Mouse (Mus musculus) forebrain, embryonic 14.5 days (tissue): ENCODE data around the gene Slit1. TPM values are rescaled to one million over a fixed set of nuclear protein-coding genes. Genes with fewer than 3 reads are reported as not detected.
A peak's percentile ranks its signal among the peaks of the same experiment; 100 is the strongest.

Experiments
- ATAC-seq: fragments of 200-750 bp; cut with Nextera tagmentation; 2 replicates; pipeline ENCODE4 v1.8.0; 2017; ENCODE audit warnings: mild to moderate bottlenecking, moderate library complexity
- DNase-seq: peaks from one replicate; pipeline ENCODE4 v3.0.0-alpha.2; 2015; ENCODE audit warnings: low spot score
- H3K27ac ChIP-seq: fragments of 300-500 bp; sonication (generic); 2 replicates; pipeline ENCODE4 v1.5.1; 2014; ENCODE audit warnings: low read depth, mild to moderate bottlenecking, control low read depth, low read length, moderate library complexity
- H3K27me3 ChIP-seq: fragments of 300-500 bp; sonication (generic); replicated peaks from 2 replicates; pipeline ENCODE4 v1.6.1; 2014; ENCODE audit warnings: low read length, control low read depth, mixed read lengths; ENCODE audit not compliant: control insufficient read depth, insufficient read depth
- H3K36me3 ChIP-seq: fragments of 300-500 bp; sonication (generic); 2 replicates; pipeline ENCODE4 v1.6.1; 2014; ENCODE audit warnings: low read length, control low read depth; ENCODE audit not compliant: control insufficient read depth, insufficient read depth
- H3K4me1 ChIP-seq: fragments of 300-500 bp; sonication (generic); 2 replicates; pipeline ENCODE4 v1.6.1; 2014; ENCODE audit warnings: antibody characterized with exemption, low read length, control low read depth; ENCODE audit not compliant: control insufficient read depth, insufficient read depth
- H3K4me2 ChIP-seq: fragments of 300-500 bp; sonication (generic); 2 replicates; pipeline ENCODE4 v1.6.1; 2014; ENCODE audit warnings: mild to moderate bottlenecking, control low read depth, low read length
- H3K4me3 ChIP-seq: fragments of 300-500 bp; sonication (generic); 2 replicates; pipeline ENCODE4 v1.5.1; 2014; ENCODE audit warnings: low read depth, low read length, control low read depth
- H3K9ac ChIP-seq: fragments of 300-500 bp; sonication (generic); 2 replicates; pipeline ENCODE4 v1.6.1; 2014; ENCODE audit warnings: mild to moderate bottlenecking, low read length, control low read depth, moderate library complexity
- H3K9me3 ChIP-seq: fragments of 300-500 bp; sonication (generic); replicated peaks from 2 replicates; pipeline ENCODE4 v1.6.1; 2016; ENCODE audit warnings: low read length, control low read depth, mixed read lengths; ENCODE audit not compliant: control insufficient read depth
- WGBS: fragments of 180-500 bp; shearing (Covaris S2); extraction: QIAGEN DNeasy Blood & Tissue Kit; methylation state at CpG from one replicate; pipeline ENCODE4 v1.1.7; 2014; 5-methylcytosine and 5-hydroxymethylcytosine counted together
- polyA plus RNA-seq: library from polyadenylated mRNA; unstranded; fragments of >200 nt; fragmentation: Nextera tagmentation; extraction: Ambion mirVana; gene quantifications from 2 replicates; pipeline ENCODE4 v1.2.1, GENCODE M21; 2014

The Slit1 gene
- polyA plus RNA-seq, 1 experiment from 2014 or later, result 13.5 TPM

DNA sequence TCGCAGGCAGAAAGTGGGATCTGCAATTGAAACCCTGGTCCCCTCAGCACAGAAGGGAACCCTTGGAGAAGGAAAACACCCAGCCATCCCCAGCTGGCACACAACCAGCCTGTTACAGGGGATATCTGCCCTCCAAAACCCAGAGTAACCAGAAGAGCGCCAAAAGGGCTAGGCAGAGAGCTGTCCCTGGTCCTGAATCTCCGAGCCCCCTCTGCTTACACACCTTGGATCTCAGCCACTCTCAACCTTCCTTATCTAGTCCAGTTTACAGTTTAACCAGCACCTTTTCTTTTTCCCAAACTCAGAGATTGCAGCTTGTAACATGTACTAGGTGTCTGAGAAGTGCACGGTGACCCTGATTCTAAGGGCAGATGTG, 82.5 kb downstream of the Slit1 start:
- H3K27me3 ChIP-seq, result peaks cover 13% of the 10 kb centered on the region
- no peaks in the 10 kb centered on the region for H3K36me3 ChIP-seq
- H3K9ac ChIP-seq, result 0 out of 2 replicates have a peak overlapping the region, but pooled peaks have one; percentile 7
- ATAC-seq, result no peak
- H3K9me3 ChIP-seq, result no peaks in the 10 kb centered on the region
- DNase-seq, result peak; percentile 61
- no peak overlapping the region for H3K4me2 ChIP-seq
- no peak overlapping the region for H3K4me3 ChIP-seq
- H3K27ac ChIP-seq, result no peak overlapping the region
- 27% methylated on average over 4 of the region's 4 CpGs for WGBS
- H3K4me1 ChIP-seq, result peaks cover 40% of the 10 kb centered on the region

DNA sequence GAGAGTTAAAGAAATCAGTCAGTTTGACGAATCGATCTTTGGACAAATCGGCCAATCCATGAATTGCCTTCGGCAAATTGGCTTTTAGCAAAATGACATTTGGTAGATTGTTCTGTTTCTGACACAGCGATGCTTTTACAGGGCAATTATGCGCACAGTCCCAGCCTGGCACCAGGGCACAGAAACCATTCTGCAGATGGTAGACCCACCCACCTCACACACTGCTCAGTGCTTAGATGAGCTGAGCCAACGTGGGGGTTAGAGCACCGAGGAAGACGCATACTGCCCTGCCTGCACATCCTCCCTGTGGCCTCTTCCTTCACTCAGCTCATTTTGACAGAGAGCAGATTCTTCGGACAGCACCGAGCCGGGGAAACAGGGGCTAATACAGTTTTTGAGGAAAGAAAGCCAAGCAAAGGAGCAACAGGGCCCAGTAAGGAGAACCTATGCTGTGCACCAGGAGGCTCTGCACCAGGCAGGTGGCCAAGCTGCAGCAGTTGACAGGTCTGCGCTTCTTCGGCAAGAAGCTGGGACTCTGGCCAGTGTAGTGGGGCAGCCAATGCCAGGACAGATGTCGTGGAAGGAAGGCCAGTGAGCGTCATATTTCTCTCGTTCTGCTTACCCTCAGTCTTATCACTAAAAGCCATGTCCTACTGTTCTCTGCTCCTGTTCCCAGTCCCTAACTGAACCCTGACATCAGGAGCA, 83.0 kb downstream of the Slit1 start:
- Histone ChIP-seq H3K4me2 (no peak overlapping the region), H3K9ac (0 out of 2 replicates have a peak overlapping the region, but pooled peaks have one; percentile 7)
- peak; percentile 40; the same call in 1 of the 2 replicates for ATAC-seq

DNA sequence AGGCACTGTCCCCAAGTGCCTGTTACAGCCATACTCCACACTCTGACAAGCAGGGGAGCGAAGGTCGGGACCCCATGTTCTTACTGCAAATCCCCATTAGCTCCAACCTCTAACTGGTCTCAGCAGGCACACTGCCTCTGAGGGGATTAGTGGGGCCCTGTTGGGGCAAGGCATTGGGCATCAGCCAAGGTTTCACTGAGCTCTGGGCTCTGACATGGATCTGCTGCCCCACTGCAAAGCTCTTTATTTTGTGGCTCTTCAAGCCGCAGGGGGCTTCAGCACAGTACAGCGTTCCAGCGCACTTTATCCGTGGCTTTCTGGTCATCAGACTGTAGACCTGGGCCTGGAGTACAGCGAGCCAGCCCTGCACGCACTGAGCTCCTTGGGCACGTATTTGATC, 86.0 kb downstream of the Slit1 start:
- Histone ChIP-seq H3K27me3 (peaks cover 6% of the 10 kb centered on the region; the same call in 1 of the 2 replicates), H3K27ac (no peak overlapping the region), H3K9me3 (no peaks in the 10 kb centered on the region), H3K4me2 (no peak overlapping the region), H3K4me3 (no peak overlapping the region), H3K4me1 (peaks cover 37% of the 10 kb centered on the region), H3K9ac (no peak overlapping the region), H3K36me3 (no peaks in the 10 kb centered on the region)
- DNase-seq (peak; percentile 59), ATAC-seq (0 out of 2 replicates have a peak, but pooled peaks have one; percentile 11)
- WGBS, result 7% methylated on average over 9 of the region's 9 CpGs

More for the DNA sequence above, 83.0 kb downstream of the Slit1 start:
- H3K27me3 ChIP-seq, result peaks cover 12% of the 10 kb centered on the region
- no peaks in the 10 kb centered on the region for H3K36me3 ChIP-seq
- no peak overlapping the region for H3K4me3 ChIP-seq
- peak; percentile 56 for DNase-seq
- no peaks in the 10 kb centered on the region for H3K9me3 ChIP-seq
- 57% methylated on average over 17 of the region's 17 CpGs for WGBS
- peaks cover 42% of the 10 kb centered on the region for H3K4me1 ChIP-seq
- peak overlapping the region; percentile 63; the same call in 1 of the 2 replicates for H3K27ac ChIP-seq

DNA sequence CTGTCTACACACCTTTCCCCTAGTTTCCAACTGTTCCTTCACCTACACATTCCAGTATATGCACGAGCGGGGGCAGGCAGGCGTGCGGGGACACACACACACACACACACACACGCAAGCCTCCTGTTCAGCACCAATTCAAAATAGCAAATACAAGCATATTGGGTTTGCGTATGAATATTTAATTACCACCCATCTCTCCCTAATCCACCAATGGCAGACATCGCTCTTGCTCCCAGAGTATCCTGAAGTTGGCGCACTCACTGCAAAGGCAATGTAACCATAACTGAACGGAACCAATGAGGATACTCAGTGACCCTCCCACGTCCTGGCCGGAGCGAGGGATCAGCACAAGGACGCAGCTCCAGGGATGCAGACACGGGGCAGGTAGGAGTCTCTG, 86.8 kb downstream of the Slit1 start:
- H3K4me3 ChIP-seq, result no peak overlapping the region
- no peak overlapping the region for H3K27ac ChIP-seq
- H3K9ac ChIP-seq, result no peak overlapping the region
- no peak overlapping the region for H3K4me2 ChIP-seq
- no peaks in the 10 kb centered on the region for H3K9me3 ChIP-seq
- no peaks in the 10 kb centered on the region for H3K36me3 ChIP-seq
- peaks cover 44% of the 10 kb centered on the region for H3K4me1 ChIP-seq
- DNase-seq (no peak), ATAC-seq (no peak)
- WGBS, result 71% methylated on average over 14 of the region's 14 CpGs
- 0 out of 2 replicates have a peak, but pooled peaks cover 4% of the 10 kb centered on the region for H3K27me3 ChIP-seq

DNA sequence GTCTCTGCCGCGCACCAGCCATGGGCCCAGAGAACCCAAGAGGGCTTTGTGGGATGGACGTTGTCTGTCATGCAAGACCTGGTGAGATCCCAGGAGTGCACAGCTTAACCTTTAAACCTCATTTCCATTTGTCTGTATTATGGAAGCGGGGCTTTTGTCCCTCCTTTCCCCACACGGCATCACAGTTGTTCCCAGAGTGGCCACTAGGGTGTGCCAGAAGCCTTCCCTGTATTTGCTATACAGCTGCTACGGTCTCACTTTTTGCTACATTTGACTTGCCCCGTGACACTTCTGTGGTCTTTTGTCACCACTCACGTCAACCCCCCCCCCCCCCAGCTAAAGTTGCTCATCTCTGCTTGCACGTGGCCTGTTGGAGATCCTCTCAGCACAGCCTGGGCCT, 87.5 kb downstream of the Slit1 start:
- Histone ChIP-seq H3K27me3 (0 out of 2 replicates have a peak, but pooled peaks cover 4% of the 10 kb centered on the region), H3K9me3 (no peaks in the 10 kb centered on the region), H3K9ac (no peak overlapping the region), H3K27ac (no peak overlapping the region), H3K4me3 (no peak overlapping the region), H3K36me3 (no peaks in the 10 kb centered on the region), H3K4me2 (no peak overlapping the region), H3K4me1 (peaks cover 38% of the 10 kb centered on the region)
- DNase-seq (peak; percentile 87), ATAC-seq (peak; percentile 43)
- 6% methylated on average over 9 of the region's 9 CpGs for WGBS

DNA sequence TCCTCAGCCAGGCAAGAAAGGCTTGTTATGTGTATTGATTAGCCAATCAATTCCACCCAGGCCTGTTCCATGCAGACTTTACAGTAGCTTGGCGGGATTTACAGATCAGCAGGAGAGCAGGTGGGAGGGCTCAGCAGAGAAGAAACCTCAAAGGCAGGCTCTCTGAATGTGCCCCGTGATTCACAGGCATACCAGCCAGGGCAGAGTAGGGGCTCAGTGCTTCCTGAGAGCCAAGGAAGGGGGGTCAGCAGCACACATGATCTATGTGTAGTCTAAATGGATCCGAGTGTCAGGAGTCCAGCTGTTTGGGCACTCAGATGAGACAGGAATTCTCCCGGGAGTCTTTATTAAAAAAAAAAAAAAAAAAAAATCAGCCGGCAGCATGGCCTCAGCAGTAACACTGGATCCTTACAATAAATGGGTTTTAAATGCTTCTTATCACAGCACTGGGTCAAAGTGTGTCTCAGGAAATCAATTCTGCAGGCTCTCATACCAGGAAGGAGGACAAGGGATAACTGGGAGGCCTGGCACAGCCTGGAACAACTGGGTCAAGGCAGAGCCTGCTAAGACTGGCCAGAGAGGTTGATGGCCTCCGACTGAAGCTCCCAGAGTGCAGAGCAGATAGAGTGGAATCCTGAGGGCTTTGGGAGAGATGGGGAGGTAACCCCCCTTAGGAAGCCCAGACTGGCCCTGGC, 88.2 kb downstream of the Slit1 start:
- ATAC-seq, result no peak
- Histone ChIP-seq H3K36me3 (no peaks in the 10 kb centered on the region), H3K4me2 (no peak overlapping the region), H3K4me3 (no peak overlapping the region), H3K27ac (no peak overlapping the region), H3K9ac (no peak overlapping the region), H3K4me1 (peaks cover 31% of the 10 kb centered on the region), H3K27me3 (0 out of 2 replicates have a peak, but pooled peaks cover 4% of the 10 kb centered on the region), H3K9me3 (no peaks in the 10 kb centered on the region)
- 15% methylated on average over 6 of the region's 6 CpGs for WGBS
- DNase-seq, result no peak

DNA sequence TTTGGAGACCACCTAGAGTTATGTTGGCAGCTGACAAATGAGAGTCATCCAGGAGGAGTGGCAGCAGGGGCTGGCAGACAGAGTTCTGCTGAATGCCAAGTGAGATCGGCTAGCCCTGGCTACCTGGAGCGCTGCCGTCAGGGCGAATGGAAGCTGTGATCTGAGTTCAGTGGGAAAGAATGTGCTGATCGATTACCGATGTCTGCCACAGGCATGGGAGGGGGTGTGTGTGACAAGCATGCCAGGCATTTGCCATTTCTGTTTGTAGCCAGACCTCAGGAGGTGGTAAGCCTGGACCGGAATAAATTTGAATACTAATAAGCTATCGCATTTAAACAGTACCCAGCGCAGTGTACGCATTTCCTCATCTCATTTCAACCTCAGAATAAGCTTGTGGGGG, 91.5 kb downstream of the Slit1 start:
- Histone ChIP-seq H3K4me3 (no peak overlapping the region), H3K9me3 (no peaks in the 10 kb centered on the region), H3K27me3 (no peaks in the 10 kb centered on the region), H3K27ac (no peak overlapping the region), H3K4me1 (peaks cover 18% of the 10 kb centered on the region; the same call in 1 of the 2 replicates), H3K36me3 (0 out of 2 replicates have a peak, but pooled peaks cover 4% of the 10 kb centered on the region), H3K9ac (no peak overlapping the region), H3K4me2 (no peak overlapping the region)
- DNase-seq (peak; percentile 79), ATAC-seq (peak; percentile 65)
- 4% methylated on average over 10 of the region's 10 CpGs for WGBS

DNA sequence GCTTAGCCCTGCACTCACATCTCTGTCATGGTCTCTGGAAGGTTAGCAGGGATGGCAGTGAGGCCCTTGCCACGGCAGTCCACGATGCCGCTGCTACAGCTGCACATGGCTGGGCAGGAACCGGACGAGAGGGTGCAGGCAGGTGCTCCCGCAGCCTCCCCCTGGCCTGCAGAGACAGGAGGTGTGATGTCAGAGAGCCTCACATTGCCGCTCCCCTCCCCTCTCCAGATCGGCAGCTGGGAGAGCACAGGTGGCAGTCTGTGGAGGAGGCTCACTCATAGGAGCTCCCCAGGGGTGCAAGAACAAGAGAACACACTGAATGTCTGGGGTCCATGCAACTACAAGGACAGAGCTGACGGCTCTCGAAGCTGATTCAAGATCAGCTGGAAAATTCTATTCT, 94.1 kb downstream of the Slit1 start:
- H3K4me2 ChIP-seq, result no peak overlapping the region
- no peaks in the 10 kb centered on the region; the same call in 1 of the 2 replicates for H3K9me3 ChIP-seq
- peaks cover 9% of the 10 kb centered on the region; the same call in 1 of the 2 replicates for H3K4me1 ChIP-seq
- no peak overlapping the region for H3K4me3 ChIP-seq
- no peaks in the 10 kb centered on the region for H3K27me3 ChIP-seq
- ATAC-seq (no peak), DNase-seq (no peak)
- H3K36me3 ChIP-seq, result 0 out of 2 replicates have a peak, but pooled peaks cover 11% of the 10 kb centered on the region
- 34% methylated on average over 10 of the region's 10 CpGs for WGBS
- no peak overlapping the region for H3K27ac ChIP-seq
- H3K9ac ChIP-seq, result no peak overlapping the region; the same call in 1 of the 2 replicates
